Mouse (Mus musculus): ENCODE data around the gene Plin2. TPM values are rescaled to one million over a fixed set of nuclear protein-coding genes. Genes with fewer than 3 reads are reported as not detected.

Gene Plin2
- polyA plus RNA-seq (2015; fragmentation: Nextera tagmentation; extraction: Ambion mirVana): 75.0 and 76.2 TPM in 2 replicates

DNA sequence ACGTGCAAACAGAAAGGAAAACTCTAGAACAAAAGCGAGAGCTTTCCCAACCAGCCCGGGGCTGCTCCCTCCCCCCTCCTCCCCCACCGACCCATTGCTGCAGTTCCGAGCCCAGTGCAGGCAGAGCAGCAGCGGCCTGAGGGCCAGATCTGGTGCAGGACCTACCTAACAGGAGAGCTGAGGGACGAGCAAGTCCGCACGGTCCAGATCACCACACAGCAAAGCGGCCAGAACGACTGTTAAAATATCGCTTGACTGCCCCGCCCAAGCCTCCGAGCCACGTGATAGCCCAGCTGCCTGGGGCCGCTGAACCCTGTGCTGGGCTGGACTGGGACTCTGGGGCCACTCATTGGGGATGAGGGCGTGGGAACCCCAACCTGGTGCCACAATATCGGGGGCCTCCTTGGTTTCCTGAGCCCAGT, at the start of gene Plin2:
Gene Plin2, minus strand, starts transcription at position 281 of the 422 bp plus-strand sequence.
- Histone ChIP-seq H3K27ac (peak within 1 kb of the TSS; percentile 84), H3K4me3 (peak within 1 kb of the TSS; percentile 63), H3K4me1 (peaks cover 8% of the 10 kb centered on the region), H3K36me3 (peaks cover 21% of the 10 kb centered on the region), H3K9me3 (no peaks in the 10 kb centered on the region), H3K27me3 (no peaks in the 10 kb centered on the region), H3K9ac (peak within 1 kb of the TSS; percentile 62), H3K4me2 (peak within 1 kb of the TSS; percentile 62)
- ATAC-seq (ENCODE audit: insufficient number of reproducible peaks, low FRiP score, low TSS enrichment, low read depth): peak; percentile 80; the same call in 1 of the 2 replicates
- WGBS: 0% methylated on average over 18 of the region's 18 CpGs

DNA sequence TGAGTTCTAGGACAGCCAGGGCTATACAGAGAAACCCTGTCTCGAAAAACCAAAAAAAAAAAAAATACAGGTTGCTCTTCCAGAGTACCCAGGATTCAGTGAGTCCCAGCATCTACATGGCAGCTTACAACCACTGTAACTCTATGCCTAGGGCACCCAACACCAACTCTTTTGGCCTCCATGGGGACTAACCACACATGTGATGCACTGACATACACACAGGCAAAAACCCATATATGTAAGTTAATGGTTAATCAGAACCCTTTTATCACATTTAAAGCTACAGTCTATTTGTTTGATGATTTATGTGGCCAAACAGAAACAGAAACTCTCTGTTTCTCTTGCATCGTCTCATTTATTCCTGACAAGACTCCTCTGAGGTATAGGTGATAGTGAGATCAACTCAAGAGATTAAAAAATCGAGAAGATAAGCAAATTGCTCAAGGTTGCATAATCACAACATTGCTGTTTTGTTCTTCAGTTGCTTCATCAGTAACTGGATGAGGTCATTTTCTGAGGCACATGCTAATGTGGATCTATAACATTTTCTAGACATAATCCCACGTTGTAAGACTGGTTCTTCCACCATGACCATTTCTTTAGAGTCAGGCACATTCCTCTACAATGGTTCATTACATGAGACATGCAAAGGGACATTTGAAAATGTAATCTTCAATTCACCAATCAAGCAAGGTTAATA, 49.2 kb upstream of the Plin2 start:
- no peak overlapping the region for H3K9ac ChIP-seq
- no peak overlapping the region for H3K27ac ChIP-seq
- 64% methylated on average over 4 of the region's 4 CpGs for WGBS
- no peak for ATAC-seq (ENCODE audit: insufficient number of reproducible peaks, low FRiP score, low TSS enrichment, low read depth)
- H3K36me3 ChIP-seq: no peaks in the 10 kb centered on the region
- no peaks in the 10 kb centered on the region for H3K27me3 ChIP-seq
- no peaks in the 10 kb centered on the region for H3K9me3 ChIP-seq
- no peak overlapping the region for H3K4me3 ChIP-seq
- no peaks in the 10 kb centered on the region for H3K4me1 ChIP-seq
- H3K4me2 ChIP-seq: no peak overlapping the region

DNA sequence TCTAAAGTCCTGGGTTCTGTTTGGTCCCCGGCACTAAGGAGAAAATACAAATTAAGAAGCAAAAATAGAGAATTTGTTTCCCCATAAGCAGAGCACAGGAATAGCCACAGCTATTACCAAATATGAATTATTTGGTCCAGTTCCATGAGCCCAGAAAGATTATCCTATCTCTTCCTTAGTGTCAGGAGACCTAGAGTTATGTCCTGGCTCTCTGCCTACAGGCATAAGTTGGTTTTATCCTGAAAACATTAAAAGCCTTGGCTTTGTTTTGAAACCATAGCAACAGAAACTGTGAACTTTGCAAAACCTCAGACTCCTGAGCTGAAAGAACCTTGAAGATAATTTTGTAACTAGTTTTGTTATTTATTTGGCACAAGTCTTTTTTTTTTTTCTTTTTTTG, 47.3 kb upstream of the Plin2 start:
- Histone ChIP-seq H3K9ac (no peak overlapping the region), H3K4me2 (no peak overlapping the region), H3K36me3 (no peaks in the 10 kb centered on the region), H3K4me1 (no peaks in the 10 kb centered on the region), H3K4me3 (no peak overlapping the region), H3K27ac (no peak overlapping the region), H3K9me3 (no peaks in the 10 kb centered on the region), H3K27me3 (no peaks in the 10 kb centered on the region)
- ATAC-seq (ENCODE audit: insufficient number of reproducible peaks, low FRiP score, low TSS enrichment, low read depth): no peak
- 71% methylated on average over 1 of the region's 1 CpGs for WGBS

DNA sequence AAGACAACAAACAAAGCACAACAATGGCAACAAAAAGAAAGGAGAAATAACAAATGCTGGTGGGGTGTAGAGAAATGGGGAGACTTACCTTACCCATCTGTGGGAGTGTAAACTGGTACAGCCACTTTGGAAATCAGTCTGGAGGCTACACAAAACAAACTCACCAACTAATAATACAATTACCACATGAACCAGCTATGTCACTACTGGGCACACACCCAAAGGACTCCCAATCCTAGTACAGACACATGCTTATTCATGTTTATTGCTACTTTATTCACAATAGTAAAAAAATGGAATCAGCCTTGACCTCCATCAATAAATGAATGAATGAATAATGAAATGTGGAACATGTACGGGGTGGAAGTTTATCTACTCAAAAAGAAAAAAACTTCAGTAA, 45.5 kb upstream of the Plin2 start:
- H3K36me3 ChIP-seq: no peaks in the 10 kb centered on the region
- ATAC-seq (ENCODE audit: insufficient number of reproducible peaks, low FRiP score, low TSS enrichment, low read depth): no peak
- H3K9me3 ChIP-seq: no peaks in the 10 kb centered on the region
- no peaks in the 10 kb centered on the region for H3K27me3 ChIP-seq
- no peak overlapping the region for H3K4me3 ChIP-seq
- no peaks in the 10 kb centered on the region for H3K4me1 ChIP-seq
- WGBS: 80% methylated on average over 1 of the region's 1 CpGs
- H3K9ac ChIP-seq: no peak overlapping the region
- H3K4me2 ChIP-seq: no peak overlapping the region
- H3K27ac ChIP-seq: no peak overlapping the region

DNA sequence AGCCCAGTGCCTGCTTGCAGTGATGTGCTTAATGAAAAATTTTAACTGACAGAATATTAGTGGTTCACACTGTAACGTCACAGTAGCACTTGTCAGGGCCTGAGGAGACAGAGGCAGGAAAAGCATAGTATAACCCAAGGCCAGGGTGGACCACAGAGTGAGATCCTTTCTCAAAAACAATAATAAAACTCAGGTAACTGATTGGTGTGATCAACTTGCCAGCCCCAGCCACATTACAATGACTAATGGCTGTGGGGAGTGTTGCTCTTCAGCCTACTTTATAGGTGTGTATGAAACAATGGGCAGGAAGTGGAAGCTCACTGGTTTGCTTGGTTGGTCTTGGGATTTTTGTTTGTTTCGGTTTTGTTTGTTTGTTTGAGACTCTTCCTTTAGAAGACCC, 43.7 kb upstream of the Plin2 start:
- Histone ChIP-seq H3K36me3 (no peaks in the 10 kb centered on the region), H3K4me2 (no peak overlapping the region), H3K4me1 (0 out of 2 replicates have a peak, but pooled peaks cover 3% of the 10 kb centered on the region), H3K4me3 (no peak overlapping the region), H3K27ac (no peak overlapping the region), H3K9ac (no peak overlapping the region), H3K9me3 (no peaks in the 10 kb centered on the region), H3K27me3 (no peaks in the 10 kb centered on the region)
- no peak for ATAC-seq (ENCODE audit: insufficient number of reproducible peaks, low FRiP score, low TSS enrichment, low read depth)
- WGBS: 70% methylated on average over 2 of the region's 2 CpGs

DNA sequence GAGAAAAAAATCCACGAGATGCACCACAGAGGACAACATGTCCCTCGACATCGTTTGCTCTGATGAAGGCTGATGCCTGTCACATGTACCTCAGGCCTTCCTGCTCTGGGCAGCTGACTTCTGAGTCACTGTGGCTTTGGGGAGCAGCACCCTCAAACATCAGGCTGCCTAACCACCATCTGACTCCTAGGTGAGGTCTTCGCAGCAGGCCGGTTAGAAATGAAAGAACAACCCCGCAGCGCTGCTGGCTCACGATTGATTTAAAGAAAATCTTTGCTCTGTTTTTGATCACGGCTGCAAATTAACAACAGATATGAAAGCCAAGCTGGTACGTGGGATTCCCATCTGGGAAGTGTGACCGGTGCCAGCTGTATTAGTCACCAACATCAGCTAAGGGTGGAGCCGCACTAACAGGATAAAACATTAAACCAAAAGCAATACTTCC, 42.9 kb upstream of the Plin2 start:
- Histone ChIP-seq H3K4me3 (no peak overlapping the region), H3K9me3 (no peaks in the 10 kb centered on the region), H3K4me1 (0 out of 2 replicates have a peak, but pooled peaks cover 3% of the 10 kb centered on the region), H3K9ac (no peak overlapping the region), H3K36me3 (no peaks in the 10 kb centered on the region), H3K27me3 (no peaks in the 10 kb centered on the region), H3K4me2 (peak overlapping the region; percentile 22; the same call in 1 of the 2 replicates), H3K27ac (no peak overlapping the region)
- ATAC-seq (ENCODE audit: insufficient number of reproducible peaks, low FRiP score, low TSS enrichment, low read depth): no peak
- WGBS: 49% methylated on average over 12 of the region's 12 CpGs

DNA sequence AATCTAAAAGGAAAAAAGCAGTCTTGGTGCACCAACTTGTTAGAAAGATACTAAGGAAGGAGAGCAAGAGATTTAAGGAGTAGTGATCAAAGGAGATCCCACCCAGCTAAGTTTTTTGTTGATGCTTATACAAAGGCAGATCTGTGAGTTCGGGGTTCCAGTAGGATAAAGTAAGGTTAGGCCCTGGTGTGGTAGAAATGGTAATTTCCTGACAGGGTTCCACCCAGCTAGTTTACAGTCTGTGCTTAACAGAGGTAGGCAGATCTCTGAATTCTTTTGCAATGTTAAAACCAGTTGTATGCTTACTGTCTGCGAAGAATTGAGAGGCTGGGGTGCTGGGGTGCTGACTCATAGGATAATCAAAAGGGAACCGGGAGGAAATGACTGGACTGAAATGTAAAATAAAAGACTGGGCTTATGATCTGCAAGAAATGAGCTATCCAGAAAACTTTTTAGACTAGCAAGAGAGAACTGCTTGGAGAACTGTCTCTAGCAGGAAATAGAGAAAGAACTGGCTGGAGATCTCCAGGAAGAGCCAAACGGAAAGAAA, 40.9 kb upstream of the Plin2 start:
- H3K9me3 ChIP-seq: no peaks in the 10 kb centered on the region
- no peak overlapping the region for H3K9ac ChIP-seq
- H3K4me2 ChIP-seq: no peak overlapping the region
- ATAC-seq (ENCODE audit: insufficient number of reproducible peaks, low FRiP score, low TSS enrichment, low read depth): no peak
- 59% methylated on average over 4 of the region's 4 CpGs for WGBS
- H3K27me3 ChIP-seq: no peaks in the 10 kb centered on the region
- no peaks in the 10 kb centered on the region for H3K36me3 ChIP-seq
- H3K4me3 ChIP-seq: no peak overlapping the region
- H3K27ac ChIP-seq: peak overlapping the region; percentile 43
- H3K4me1 ChIP-seq: 0 out of 2 replicates have a peak, but pooled peaks cover 3% of the 10 kb centered on the region

DNA sequence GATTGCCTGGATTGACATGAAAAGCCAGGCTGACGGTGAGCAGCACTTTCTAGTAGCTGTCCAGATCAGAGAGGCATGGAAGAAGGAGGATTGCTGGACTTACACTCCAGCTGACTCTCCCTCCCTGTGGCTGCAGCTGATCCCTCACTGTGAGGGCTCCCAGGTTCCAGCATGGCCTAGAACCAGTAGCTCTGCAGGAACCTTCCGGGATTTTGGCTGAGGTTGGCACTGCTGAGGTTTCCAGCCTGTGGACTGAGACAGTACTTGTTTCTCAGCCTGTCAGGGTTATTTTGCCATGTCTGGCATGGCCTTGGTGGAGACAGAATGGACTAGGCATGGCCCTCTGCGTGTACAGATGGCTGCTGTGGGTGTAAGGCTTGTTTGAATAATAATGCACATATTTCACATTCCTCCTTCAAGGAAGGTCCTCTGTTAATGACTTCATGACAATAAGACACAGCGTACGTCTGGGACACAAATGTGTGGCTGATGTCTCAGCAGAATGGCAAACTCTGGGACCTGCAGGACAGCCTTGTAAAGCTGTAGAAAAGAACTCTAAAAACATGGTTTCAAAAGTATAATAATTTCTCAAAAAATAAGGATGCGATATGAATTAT, 40.3 kb upstream of the Plin2 start:
- no peak overlapping the region for H3K27ac ChIP-seq
- H3K36me3 ChIP-seq: no peaks in the 10 kb centered on the region
- no peak for ATAC-seq (ENCODE audit: insufficient number of reproducible peaks, low FRiP score, low TSS enrichment, low read depth)
- H3K9ac ChIP-seq: no peak overlapping the region
- H3K4me3 ChIP-seq: no peak overlapping the region
- H3K9me3 ChIP-seq: no peaks in the 10 kb centered on the region
- 63% methylated on average over 6 of the region's 6 CpGs for WGBS
- no peaks in the 10 kb centered on the region for H3K27me3 ChIP-seq
- H3K4me1 ChIP-seq: 0 out of 2 replicates have a peak, but pooled peaks cover 3% of the 10 kb centered on the region
- H3K4me2 ChIP-seq: no peak overlapping the region

DNA sequence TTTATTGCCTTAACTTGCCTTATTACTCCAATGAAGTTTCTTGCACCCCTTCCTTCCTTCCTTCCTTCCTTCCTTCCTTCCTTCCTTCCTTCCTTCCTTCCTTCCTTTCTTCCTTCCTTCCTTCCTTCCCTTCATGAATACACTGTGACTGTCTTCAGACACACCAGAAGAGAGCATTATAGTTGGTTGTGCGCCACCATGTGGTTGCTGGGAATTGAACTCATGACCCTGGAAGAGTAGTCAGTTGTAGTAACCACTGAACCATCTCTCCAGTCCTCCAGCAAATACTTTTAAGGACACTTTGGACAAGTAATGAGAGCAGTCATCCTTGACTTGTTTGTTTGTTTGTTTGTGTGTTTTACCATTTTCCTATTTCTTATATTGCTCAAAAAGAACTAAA, 38.9 kb upstream of the Plin2 start:
- Histone ChIP-seq H3K9ac (no peak overlapping the region), H3K4me1 (0 out of 2 replicates have a peak, but pooled peaks cover 3% of the 10 kb centered on the region), H3K4me2 (no peak overlapping the region), H3K4me3 (no peak overlapping the region), H3K27ac (no peak overlapping the region), H3K9me3 (no peaks in the 10 kb centered on the region), H3K36me3 (no peaks in the 10 kb centered on the region), H3K27me3 (no peaks in the 10 kb centered on the region)
- 48% methylated on average over 1 of the region's 1 CpGs for WGBS
- ATAC-seq (ENCODE audit: insufficient number of reproducible peaks, low FRiP score, low TSS enrichment, low read depth): no peak

DNA sequence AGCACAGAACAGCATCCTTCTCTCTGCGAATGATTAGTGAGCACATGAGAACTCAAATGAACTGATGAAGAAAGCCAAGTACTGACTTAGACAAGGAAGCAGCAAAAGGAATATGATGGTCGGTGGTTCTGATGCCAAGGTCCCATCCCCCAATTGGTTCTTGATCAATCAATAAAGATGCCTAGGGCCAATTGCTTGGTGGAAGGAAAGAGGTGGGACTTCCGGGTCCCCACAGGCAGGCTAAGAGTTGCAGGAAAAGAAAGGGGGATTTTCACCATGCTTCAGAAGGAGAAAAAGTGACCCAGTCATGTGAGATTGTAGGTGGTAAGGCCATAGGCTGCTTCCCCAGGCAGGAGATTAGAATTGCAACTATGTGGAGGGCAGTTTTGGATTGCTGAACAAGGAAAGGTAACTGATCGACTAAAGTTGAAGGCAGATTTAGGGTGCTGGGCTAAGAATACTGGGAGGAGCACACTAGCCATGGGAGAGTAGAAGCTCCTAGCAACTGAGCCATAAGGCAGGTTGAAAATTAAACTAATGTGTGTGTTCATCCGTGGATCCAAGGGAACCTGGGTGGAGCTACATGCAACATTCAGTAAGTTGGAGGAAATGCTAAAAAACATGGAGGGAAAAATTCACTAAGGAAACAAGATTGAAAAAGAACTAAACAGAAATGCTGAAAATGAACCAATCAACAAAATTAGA, 29.5 kb upstream of the Plin2 start:
- Histone ChIP-seq H3K36me3 (no peaks in the 10 kb centered on the region), H3K4me2 (no peak overlapping the region), H3K4me3 (no peak overlapping the region), H3K9me3 (no peaks in the 10 kb centered on the region), H3K27ac (no peak overlapping the region), H3K9ac (no peak overlapping the region), H3K4me1 (no peaks in the 10 kb centered on the region), H3K27me3 (no peaks in the 10 kb centered on the region)
- no peak for ATAC-seq (ENCODE audit: insufficient number of reproducible peaks, low FRiP score, low TSS enrichment, low read depth)
- WGBS: 75% methylated on average over 5 of the region's 5 CpGs

DNA sequence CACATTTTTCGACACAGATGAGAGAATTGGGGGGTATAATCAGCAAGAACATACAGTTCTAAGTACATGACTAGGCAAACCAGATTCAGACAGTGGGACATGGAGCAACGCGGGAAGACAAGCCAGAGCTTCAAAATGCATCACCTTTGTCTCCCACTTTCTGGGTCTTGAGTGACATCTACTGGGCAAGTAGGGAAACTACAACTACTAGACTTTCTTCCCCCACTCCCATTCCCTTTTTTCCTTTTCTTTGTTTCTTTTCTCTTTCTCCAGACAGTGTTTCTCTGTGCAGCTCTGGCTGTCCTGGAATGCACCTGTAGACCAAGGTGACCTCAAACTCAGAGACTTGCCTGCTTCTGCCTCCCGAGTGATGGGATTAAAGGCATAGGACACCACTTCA, 27.0 kb upstream of the Plin2 start:
- Histone ChIP-seq H3K4me2 (no peak overlapping the region), H3K4me3 (no peak overlapping the region), H3K27ac (no peak overlapping the region), H3K36me3 (no peaks in the 10 kb centered on the region), H3K27me3 (no peaks in the 10 kb centered on the region), H3K4me1 (no peaks in the 10 kb centered on the region), H3K9ac (no peak overlapping the region), H3K9me3 (no peaks in the 10 kb centered on the region)
- 0 out of 2 replicates have a peak, but pooled peaks have one; percentile 10 for ATAC-seq (ENCODE audit: insufficient number of reproducible peaks, low FRiP score, low TSS enrichment, low read depth)
- 7% methylated on average over 4 of the region's 4 CpGs for WGBS

DNA sequence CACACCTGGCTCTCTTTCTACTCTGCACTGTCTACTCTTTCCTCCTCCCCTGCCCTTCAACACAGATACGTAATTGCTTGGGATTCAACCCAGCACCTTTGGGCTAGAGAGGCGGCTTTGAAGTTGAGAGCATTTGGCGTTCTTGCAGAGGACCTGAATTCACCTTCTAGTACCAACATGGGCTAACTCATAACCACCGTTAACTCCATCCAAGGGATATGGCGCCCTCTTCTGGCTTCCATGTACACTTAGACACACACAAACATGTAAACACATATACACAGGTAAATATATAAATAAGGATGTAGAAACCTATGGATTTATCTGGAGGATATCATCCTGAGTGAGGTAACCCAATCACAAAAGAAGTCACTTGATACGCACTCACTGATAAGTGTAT, 25.2 kb upstream of the Plin2 start:
- Histone ChIP-seq H3K4me1 (no peaks in the 10 kb centered on the region), H3K9ac (no peak overlapping the region), H3K27me3 (no peaks in the 10 kb centered on the region), H3K27ac (no peak overlapping the region), H3K36me3 (no peaks in the 10 kb centered on the region), H3K4me2 (no peak overlapping the region), H3K4me3 (no peak overlapping the region), H3K9me3 (no peaks in the 10 kb centered on the region)
- ATAC-seq (ENCODE audit: insufficient number of reproducible peaks, low FRiP score, low TSS enrichment, low read depth): no peak
- WGBS: 44% methylated on average over 6 of the region's 6 CpGs

All from limb, embryonic 15.5 days (tissue).